Mouse (Mus musculus): ENCODE results near the gene Hist1h3i.

GRCm38 (mm10) chr13:21783255-21783617 is at the start of gene Hist1h3i:
- no peak for TF ChIP-seq TAL1 (IDR thresholded peaks at IDR 0.05; ENCODE audit: low read length)
- TF ChIP-seq GATA1 (IDR thresholded peaks at IDR 0.05; ENCODE audit: low read length) = no peak

Measured in erythroblast, embryonic 14.5 days (primary cell).